Mouse (Mus musculus) stomach, postnatal 0 days (tissue): Measurements from ENCODE around the gene Ptprh.

Experiments
- CTCF ChIP-seq: IDR thresholded peaks from 2 replicates; pipeline ENCODE4 v1.5.1; 2016; ENCODE audit warnings: antibody characterized with exemption, low read depth, mild to moderate bottlenecking, moderate library complexity
- EP300 ChIP-seq: optimal IDR thresholded peaks from 2 replicates; pipeline ENCODE3; 2016; ENCODE audit warnings: antibody characterized with exemption

DNA sequence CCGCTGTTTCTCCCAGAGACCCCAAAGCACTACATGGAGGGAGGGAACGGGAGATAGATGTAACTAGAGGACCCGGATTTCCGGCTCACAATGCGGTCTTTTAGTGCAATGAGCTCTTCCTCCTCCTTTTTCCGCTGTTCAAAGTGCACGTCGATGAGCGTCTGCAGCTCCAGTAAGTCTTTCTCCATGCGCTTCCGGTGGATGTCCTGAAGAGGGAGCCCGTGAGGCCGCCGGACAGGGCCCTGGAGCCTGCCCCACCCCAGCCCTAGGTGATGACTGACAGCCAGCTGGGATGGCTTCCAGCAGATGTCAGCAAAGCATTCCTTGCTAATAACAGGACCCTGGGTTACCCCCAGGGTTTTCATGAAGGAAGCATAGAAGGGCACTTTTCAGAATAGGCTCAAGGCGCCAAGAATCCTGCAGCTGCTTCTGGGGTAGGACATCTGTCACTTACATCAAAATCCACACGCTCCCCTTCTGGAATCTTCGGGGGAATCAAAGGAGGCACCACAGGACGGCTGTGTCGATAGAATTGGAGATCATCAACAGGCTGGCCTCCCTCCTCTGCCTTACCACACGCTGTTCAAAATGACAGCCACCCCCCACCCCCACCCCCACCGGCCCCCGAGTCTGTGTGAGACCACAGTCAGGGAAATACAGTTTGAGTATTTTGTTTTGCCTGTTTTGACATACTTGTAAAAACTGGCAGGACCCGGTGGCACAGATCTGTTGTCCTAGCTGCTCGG lies 93.8 kb downstream of the Ptprh start:
- TF ChIP-seq EP300 (no peak), CTCF (peak; percentile 89)
